Mouse (Mus musculus) gastrocnemius, adult 8-10 months (tissue): ENCODE results near the gene Prkca. TPM values are rescaled to one million over a fixed set of nuclear protein-coding genes. Genes with fewer than 3 reads are reported as not detected.
"Not testable (repeated sequence)": the region's sequence is repeated elsewhere in the genome, so short reads cannot be mapped to it uniquely, and the experiment has no call there.

Experiments used
- DNase-seq, 2 experiments: peaks; one replicate each; pipeline ENCODE4 v3.0.0; 2022; ENCODE audit warnings: low spot score in 2 of 2
- total RNA-seq, 4 experiments: library from RNA; stranded (reverse); gene quantifications; 2 replicates each; pipeline ENCODE4 v1.2.4; 2022

Prkca gene
- total RNA-seq, 4 experiments from 2014 or later: 50.1 to 62.0 (median 55.0) TPM

- DNase-seq: no peak
Measured at GRCm38 (mm10) chr11:108120708-108121107, 223.0 kb downstream of the Prkca start.

- no peak for DNase-seq
Measured at GRCm38 (mm10) chr11:108119785-108120184, 223.9 kb downstream of the Prkca start.

GRCm38 (mm10) chr11:108118814-108119213, 224.9 kb downstream of the Prkca start:
- DNase-seq: no peak

- no peak for DNase-seq
Measured at GRCm38 (mm10) chr11:108118221-108118620, 225.5 kb downstream of the Prkca start.

GRCm38 (mm10) chr11:108117360-108118050, 226.2 kb downstream of the Prkca start:
- no peak for DNase-seq

- no peak for DNase-seq
Measured at GRCm38 (mm10) chr11:108114091-108114490, 229.6 kb downstream of the Prkca start.

- no peak for DNase-seq
Measured at GRCm38 (mm10) chr11:108112437-108112836, 231.3 kb downstream of the Prkca start.

GRCm38 (mm10) chr11:108104085-108104484, 239.6 kb downstream of the Prkca start:
- DNase-seq: no peak

- DNase-seq: no peak
Measured at GRCm38 (mm10) chr11:108101280-108101950, 242.3 kb downstream of the Prkca start.

GRCm38 (mm10) chr11:108098306-108098705, 245.4 kb downstream of the Prkca start:
- no peak for DNase-seq

GRCm38 (mm10) chr11:108094796-108095195, 248.9 kb downstream of the Prkca start:
- DNase-seq: no peak

- no peak for DNase-seq
Measured at GRCm38 (mm10) chr11:108093248-108093647, 250.5 kb downstream of the Prkca start.

GRCm38 (mm10) chr11:108091238-108091637, 252.5 kb downstream of the Prkca start:
- no peak for DNase-seq

- no peak for DNase-seq
Measured at GRCm38 (mm10) chr11:108090706-108091105, 253.0 kb downstream of the Prkca start.

- no peak for DNase-seq
Measured at GRCm38 (mm10) chr11:108088063-108088462, 255.7 kb downstream of the Prkca start.

GRCm38 (mm10) chr11:108087105-108087700, 256.5 kb downstream of the Prkca start:
- not testable (repeated sequence) for DNase-seq

GRCm38 (mm10) chr11:108082673-108083072, 261.1 kb downstream of the Prkca start:
- DNase-seq: no peak

GRCm38 (mm10) chr11:108079946-108080650, 263.6 kb downstream of the Prkca start:
- DNase-seq: no peak

GRCm38 (mm10) chr11:108079454-108079853, 264.3 kb downstream of the Prkca start:
- no peak for DNase-seq

- DNase-seq: no peak
Measured at GRCm38 (mm10) chr11:108077514-108077913, 266.2 kb downstream of the Prkca start.

GRCm38 (mm10) chr11:108072606-108073243, 271.0 kb downstream of the Prkca start:
- DNase-seq: no peak
